Mouse (Mus musculus) bone marrow, adult 2 months (tissue): Measurements from ENCODE around the gene Slc22a12. TPM values are rescaled to one million over a fixed set of nuclear protein-coding genes. Genes with fewer than 3 reads are reported as not detected.

Source experiments
- H3K27ac ChIP-seq: fragments of 200-500 bp; 2 replicates; pipeline ENCODE4 v1.5.1; 2012; ENCODE audit warnings: low read depth, mild to moderate bottlenecking, control low read depth, inconsistent platforms, low read length; ENCODE audit not compliant: control insufficient read depth, poor library complexity, insufficient read depth
- H3K4me1 ChIP-seq: fragments of 200-500 bp; 2 replicates; pipeline ENCODE4 v1.6.1; 2011; ENCODE audit warnings: low read length; ENCODE audit not compliant: control insufficient read depth, insufficient read depth
- H3K4me3 ChIP-seq: fragments of 200-500 bp; replicated peaks from 2 replicates; pipeline ENCODE3; 2011; ENCODE audit warnings: mild to moderate bottlenecking, low read depth, low read length, control low read depth; ENCODE audit not compliant: control insufficient read depth
- CTCF ChIP-seq: fragments of 200-500 bp; IDR thresholded peaks from 2 replicates; pipeline ENCODE4 v1.5.1; 2011; ENCODE audit warnings: low read length, control low read depth; ENCODE audit not compliant: control insufficient read depth, insufficient read depth
- POLR2A ChIP-seq: fragments of 200-500 bp; IDR thresholded peaks from 2 replicates; pipeline ENCODE4 v1.6.1; 2011; ENCODE audit warnings: low read depth, mild to moderate bottlenecking, control low read depth, low read length, borderline replicate concordance; ENCODE audit not compliant: control insufficient read depth
- WGBS: fragments of 180-500 bp; shearing (Covaris S2); methylation state at CpG from one replicate; pipeline ENCODE4 v1.1.7; 2018; 5-methylcytosine and 5-hydroxymethylcytosine counted together
- polyA plus RNA-seq: library from polyadenylated mRNA; stranded (reverse); fragments of >200 nt; gene quantifications from 2 replicates; pipeline ENCODE4 v1.2.4, GENCODE M21; 2011; ENCODE audit warnings: low replicate concordance; ENCODE audit not compliant: missing spikeins, insufficient read depth, insufficient read length

Gene Slc22a12
- polyA plus RNA-seq, 1 experiment = 1.0 TPM

DNA sequence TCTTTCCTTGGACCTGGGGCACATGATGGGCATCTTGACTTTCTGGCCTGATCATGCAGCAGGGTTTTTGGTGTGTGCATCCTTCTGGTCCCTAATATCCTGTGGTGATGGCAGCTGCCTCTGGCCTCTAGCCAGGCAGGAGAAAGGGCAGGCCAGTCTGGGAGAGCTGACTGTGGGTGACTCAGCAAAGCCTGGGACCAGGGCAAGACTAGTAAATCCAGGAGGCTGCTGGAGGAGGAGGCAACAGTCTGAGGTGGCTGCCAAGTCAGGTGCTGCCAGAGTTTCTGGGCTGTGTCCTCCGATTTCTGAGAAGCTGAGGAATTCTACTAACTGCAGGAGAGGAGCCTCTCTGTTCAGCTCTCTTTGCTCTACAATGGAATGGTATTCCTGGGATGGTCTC, 3.3 kb upstream of the Slc22a12 start:
- 41% methylated on average over 1 of the region's 1 CpGs for WGBS
- TF ChIP-seq CTCF = no peak
- no peak for TF ChIP-seq POLR2A
- Histone ChIP-seq H3K27ac (no peak overlapping the region), H3K4me3 (no peak overlapping the region), H3K4me1 (peaks cover 3% of the 10 kb centered on the region; the same call in 1 of the 2 replicates)

DNA sequence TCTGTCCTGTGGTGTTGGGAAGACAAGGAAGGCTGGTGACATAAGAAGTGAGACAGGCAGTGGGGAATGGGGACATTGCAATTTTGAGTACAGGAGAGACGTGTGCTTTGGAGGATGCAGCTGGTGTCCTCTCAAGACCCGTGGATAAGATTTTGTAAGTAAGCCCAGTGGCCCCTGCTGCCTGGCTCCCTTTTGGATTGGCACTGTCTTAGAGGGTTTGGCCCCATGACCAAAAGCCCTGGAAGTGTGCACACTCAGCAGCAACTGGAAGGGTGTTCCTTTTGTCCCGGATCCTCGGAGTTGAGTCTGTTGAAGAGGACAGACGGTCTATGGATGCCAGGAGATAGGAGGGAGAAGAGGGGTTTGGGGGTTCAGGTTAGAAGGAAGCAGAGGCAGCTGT, 2.6 kb upstream of the Slc22a12 start:
- peaks cover 3% of the 10 kb centered on the region; the same call in 1 of the 2 replicates for H3K4me1 ChIP-seq
- 83% methylated on average over 5 of the region's 5 CpGs for WGBS

DNA sequence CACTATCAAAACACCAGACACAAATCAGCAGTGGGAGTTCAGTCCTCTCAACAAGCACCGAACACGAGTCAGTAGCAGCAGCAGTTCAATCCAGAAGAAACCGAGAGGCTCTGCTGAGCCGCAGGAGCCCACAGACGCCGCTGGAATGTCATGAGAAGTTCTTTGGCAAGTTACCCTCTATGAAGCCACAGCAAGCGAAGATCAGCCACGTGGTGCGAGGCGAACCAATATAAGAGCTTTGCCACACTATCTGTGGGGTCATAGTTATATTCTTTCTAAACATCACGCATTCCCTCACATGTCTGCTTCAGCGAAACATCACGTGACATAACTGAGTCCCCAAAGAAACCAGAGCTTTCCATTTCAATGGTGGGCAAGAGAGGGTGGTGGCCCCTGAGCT, 1.9 kb upstream of the Slc22a12 start:
- no peak overlapping the region for H3K27ac ChIP-seq
- TF ChIP-seq POLR2A = no peak
- no peak for TF ChIP-seq CTCF
- WGBS = 85% methylated on average over 13 of the region's 13 CpGs

More for the DNA sequence above, 2.6 kb upstream of the Slc22a12 start:
- H3K27ac ChIP-seq = no peak overlapping the region
- TF ChIP-seq CTCF (no peak), POLR2A (no peak)
- no peak overlapping the region for H3K4me3 ChIP-seq

DNA sequence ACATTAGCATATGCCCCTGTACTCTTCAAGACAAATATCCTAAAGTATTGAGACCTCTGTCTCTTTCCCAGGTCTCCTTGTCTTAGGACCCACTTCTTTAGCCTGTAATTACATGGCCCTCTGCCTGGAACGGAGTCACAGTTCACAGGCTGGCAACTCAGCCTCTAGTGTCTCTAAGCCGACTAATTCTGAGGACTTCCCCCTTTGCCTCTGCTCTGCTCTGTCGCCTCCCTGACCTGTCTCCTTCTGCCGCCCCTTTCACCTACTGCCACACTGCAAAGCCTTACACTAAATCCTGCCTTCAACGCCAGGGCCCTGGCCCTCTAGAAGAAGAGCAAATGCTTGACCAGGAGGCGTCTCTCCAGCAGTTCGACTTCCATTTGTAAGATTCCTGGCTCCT, 686 bp upstream of the Slc22a12 start:
- Histone ChIP-seq H3K4me1 (peaks cover 3% of the 10 kb centered on the region), H3K27ac (no peak overlapping the region), H3K4me3 (no peak overlapping the region)
- WGBS = 27% methylated on average over 7 of the region's 7 CpGs
- TF ChIP-seq POLR2A (no peak), CTCF (no peak)

More for the DNA sequence above, 1.9 kb upstream of the Slc22a12 start:
- Histone ChIP-seq H3K4me1 (peaks cover 3% of the 10 kb centered on the region; the same call in 1 of the 2 replicates), H3K4me3 (no peak overlapping the region)

DNA sequence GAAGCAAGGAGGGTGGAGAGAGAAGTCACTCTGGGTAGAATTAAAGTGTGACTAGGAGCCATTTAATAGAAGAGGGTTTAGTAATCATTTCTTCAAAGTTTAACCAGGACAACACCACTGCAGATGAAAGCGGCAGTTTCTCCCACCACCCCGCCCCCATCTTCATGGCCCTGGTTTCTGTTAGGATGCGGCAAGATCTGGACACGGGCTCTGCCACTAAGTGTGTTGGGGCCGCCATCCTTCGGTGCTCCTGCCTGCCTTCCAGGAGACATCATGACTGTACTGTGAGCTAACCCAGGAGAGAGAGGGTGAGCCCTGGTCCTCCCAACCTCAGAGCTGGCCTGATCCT, 177 bp upstream of the Slc22a12 start:
- Histone ChIP-seq H3K4me3 (no peak overlapping the region), H3K4me1 (peaks cover 3% of the 10 kb centered on the region), H3K27ac (no peak overlapping the region)
- 88% methylated on average over 6 of the region's 6 CpGs for WGBS
- TF ChIP-seq CTCF = no peak
- no peak for TF ChIP-seq POLR2A

DNA sequence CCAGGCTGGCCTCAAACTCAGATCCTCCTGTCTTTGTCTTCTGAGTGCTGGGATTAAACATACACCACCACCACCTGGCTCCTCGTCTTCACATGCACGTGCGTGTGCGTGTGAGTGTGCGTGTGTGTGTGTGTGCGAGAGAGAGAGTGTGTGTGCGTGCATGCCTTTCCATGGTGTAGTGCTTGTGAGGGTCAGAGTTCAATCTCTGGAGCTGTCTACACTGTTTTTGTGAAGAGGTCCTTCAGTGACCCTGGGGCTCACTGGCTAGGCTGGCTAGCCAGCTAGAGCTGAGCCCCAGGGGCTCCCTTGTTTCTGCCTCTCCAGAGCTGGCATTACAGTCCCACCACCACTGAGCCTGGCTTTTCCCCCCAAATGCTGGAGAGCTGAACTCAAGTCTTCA, 1.3 kb downstream of the Slc22a12 start:
- H3K27ac ChIP-seq = no peak overlapping the region
- H3K4me1 ChIP-seq = peaks cover 3% of the 10 kb centered on the region
- 81% methylated on average over 7 of the region's 7 CpGs for WGBS
- TF ChIP-seq POLR2A (no peak), CTCF (no peak)
- no peak overlapping the region for H3K4me3 ChIP-seq

DNA sequence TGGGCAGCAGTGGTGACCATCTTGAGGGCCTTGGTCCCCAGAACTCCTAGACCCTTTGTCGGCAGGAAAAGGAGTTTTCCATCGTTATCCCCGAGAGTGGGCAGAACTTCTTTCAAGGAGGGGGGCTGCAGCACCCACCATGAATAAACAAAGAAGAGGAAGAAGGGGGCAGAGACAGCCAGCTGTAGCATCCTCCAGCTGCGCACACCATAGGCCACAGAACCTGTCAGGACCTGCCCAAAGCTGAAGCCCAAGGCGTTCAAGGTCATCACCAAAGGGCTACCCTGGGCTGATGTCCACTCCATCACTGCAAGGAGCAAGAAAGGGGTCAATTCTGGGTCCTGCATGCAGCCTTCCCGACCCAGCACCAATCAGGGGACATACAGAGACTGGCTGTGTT, 2.6 kb downstream of the Slc22a12 start:
- H3K27ac ChIP-seq = peak overlapping the region; percentile 74
- TF ChIP-seq POLR2A = no peak
- no peak for TF ChIP-seq CTCF
- no peak overlapping the region for H3K4me3 ChIP-seq
- WGBS = 73% methylated on average over 6 of the region's 6 CpGs
- peaks cover 3% of the 10 kb centered on the region for H3K4me1 ChIP-seq

DNA sequence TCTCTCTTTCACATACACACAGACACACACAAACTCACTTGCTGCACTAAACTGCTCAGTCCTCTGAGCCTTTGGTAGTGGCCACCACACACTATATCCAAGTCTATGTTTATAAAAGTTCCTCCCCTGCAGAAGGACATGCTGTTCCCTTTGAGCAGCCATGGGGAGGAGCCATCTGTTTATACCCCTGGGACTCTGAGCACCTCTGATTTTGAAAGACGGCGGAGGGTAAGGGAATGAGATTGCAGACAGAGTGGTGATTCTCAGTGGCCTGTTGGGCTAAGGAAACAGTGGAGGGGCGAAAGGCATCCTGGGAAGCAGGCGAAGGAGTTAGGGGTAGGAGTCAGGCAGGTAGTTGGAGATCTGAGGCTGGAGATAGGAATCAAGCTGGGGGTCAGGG, 3.2 kb downstream of the Slc22a12 start:
- H3K27ac ChIP-seq = peak overlapping the region; percentile 2; the same call in 1 of the 2 replicates
- H3K4me3 ChIP-seq = no peak overlapping the region
- TF ChIP-seq CTCF = no peak
- no peak for TF ChIP-seq POLR2A
- peaks cover 3% of the 10 kb centered on the region for H3K4me1 ChIP-seq
- WGBS = 78% methylated on average over 4 of the region's 4 CpGs

DNA sequence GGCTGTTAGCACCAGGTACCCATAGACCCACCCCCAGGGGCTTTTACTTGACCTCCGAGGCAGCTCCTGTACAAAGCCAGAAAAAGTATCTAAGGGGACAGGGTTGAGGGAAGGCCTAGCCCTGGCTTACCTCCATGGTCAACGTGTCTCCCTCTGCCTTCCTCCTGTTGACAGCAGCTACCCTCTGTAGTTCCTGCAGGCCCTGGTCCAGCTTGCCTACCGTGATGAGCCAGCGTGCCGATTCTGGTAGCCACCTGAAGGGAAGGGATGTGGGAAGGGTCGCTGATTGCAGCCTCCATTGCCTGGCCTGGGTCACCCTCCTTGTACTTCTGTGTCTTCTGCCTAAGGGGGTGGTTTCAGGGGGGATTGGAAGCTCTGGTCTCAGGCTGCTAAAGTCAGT, 4.3 kb downstream of the Slc22a12 start:
- H3K27ac ChIP-seq = peak overlapping the region; percentile 2; the same call in 1 of the 2 replicates
- no peak for TF ChIP-seq CTCF
- TF ChIP-seq POLR2A = no peak
- H3K4me3 ChIP-seq = no peak overlapping the region
- WGBS = 85% methylated on average over 6 of the region's 6 CpGs
- peaks cover 3% of the 10 kb centered on the region for H3K4me1 ChIP-seq
